Mouse (Mus musculus): ENCODE data around the gene Sfxn1. TPM values are rescaled to one million over a fixed set of nuclear protein-coding genes. Genes with fewer than 3 reads are reported as not detected.
A peak's percentile ranks its signal among the peaks of the same experiment; 100 is the strongest.

Gene Sfxn1
- polyA plus RNA-seq, 1 experiment from 2014 or later: 67.7 TPM

- WGBS (ENCODE audit: insufficient replicate concordance): 67% methylated on average over 15 of the region's 15 CpGs
- DNase-seq: no peak
Measured at GRCm38 (mm10) chr13:54101031-54101820, 29.6 kb downstream of the Sfxn1 start.

DNA sequence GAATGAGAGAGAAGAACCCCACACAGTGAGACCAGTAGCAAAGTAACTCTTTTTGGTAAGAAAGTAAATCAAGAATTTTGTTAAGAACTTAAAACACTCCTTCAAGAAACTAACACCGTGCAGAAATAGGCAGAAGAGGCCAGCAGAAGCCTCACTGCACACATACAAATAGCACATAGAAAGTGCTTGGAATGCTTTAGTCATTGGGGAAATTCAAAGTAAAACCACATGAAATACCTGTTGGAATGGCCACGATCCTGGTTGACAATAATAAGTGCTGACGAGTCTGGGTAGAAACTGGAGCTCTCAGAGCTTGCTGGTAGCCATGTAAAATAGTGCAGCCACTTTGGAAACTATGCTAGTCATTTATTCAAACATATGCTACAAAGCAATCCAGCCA is 30.4 kb downstream of the Sfxn1 start:
- Histone ChIP-seq H3K4me2 (ENCODE audit: low read depth, low read length) (no peak overlapping the region), H3K4me1 (ENCODE audit: insufficient read depth) (peaks cover 4% of the 10 kb centered on the region; the same call in 1 of the 2 replicates), H3K4me3 (ENCODE audit: low read depth, low read length) (no peak overlapping the region), H3K9me3 (ENCODE audit: low read length) (no peaks in the 10 kb centered on the region), H3K27ac (ENCODE audit: low read depth) (no peak overlapping the region), H3K36me3 (replicated peaks; ENCODE audit: insufficient read depth, low read length) (peaks cover 56% of the 10 kb centered on the region), H3K27me3 (ENCODE audit: insufficient read depth, low read length) (no peaks in the 10 kb centered on the region), H3K9ac (replicated peaks) (no peak overlapping the region)
- DNase-seq (no peak), ATAC-seq (no peak)
- WGBS (ENCODE audit: insufficient replicate concordance): 93% methylated on average over 3 of the region's 3 CpGs
- TF ChIP-seq CTCF (IDR thresholded peaks at IDR 0.05; ENCODE audit: low read depth) (no peak), EP300 (IDR thresholded peaks at IDR 0.05; ENCODE audit: low read depth) (no peak)

More at GRCm38 (mm10) chr13:54101031-54101820, 29.6 kb downstream of the Sfxn1 start:
- Histone ChIP-seq H3K9ac (replicated peaks) (no peak overlapping the region), H3K27me3 (ENCODE audit: insufficient read depth, low read length) (no peaks in the 10 kb centered on the region), H3K4me1 (ENCODE audit: insufficient read depth) (peaks cover 4% of the 10 kb centered on the region; the same call in 1 of the 2 replicates), H3K4me2 (ENCODE audit: low read depth, low read length) (no peak overlapping the region), H3K4me3 (ENCODE audit: low read depth, low read length) (no peak overlapping the region), H3K36me3 (replicated peaks; ENCODE audit: insufficient read depth, low read length) (peaks cover 53% of the 10 kb centered on the region), H3K9me3 (ENCODE audit: low read length) (no peaks in the 10 kb centered on the region), H3K27ac (ENCODE audit: low read depth) (no peak overlapping the region)
- TF ChIP-seq EP300 (IDR thresholded peaks at IDR 0.05; ENCODE audit: low read depth): peak; percentile 49; the same call in 1 of the 2 replicates
- TF ChIP-seq CTCF (IDR thresholded peaks at IDR 0.05; ENCODE audit: low read depth): no peak
- ATAC-seq: no peak

- Histone ChIP-seq H3K4me2 (ENCODE audit: low read depth, low read length) (no peak overlapping the region), H3K27ac (ENCODE audit: low read depth) (no peak overlapping the region), H3K4me1 (ENCODE audit: insufficient read depth) (peaks cover 4% of the 10 kb centered on the region; the same call in 1 of the 2 replicates), H3K9me3 (ENCODE audit: low read length) (no peaks in the 10 kb centered on the region), H3K4me3 (ENCODE audit: low read depth, low read length) (no peak overlapping the region), H3K27me3 (ENCODE audit: insufficient read depth, low read length) (no peaks in the 10 kb centered on the region), H3K9ac (replicated peaks) (no peak overlapping the region), H3K36me3 (replicated peaks; ENCODE audit: insufficient read depth, low read length) (peaks cover 50% of the 10 kb centered on the region)
- DNase-seq (no peak), ATAC-seq (no peak)
- no peak for TF ChIP-seq CTCF (IDR thresholded peaks at IDR 0.05; ENCODE audit: low read depth)
- TF ChIP-seq EP300 (IDR thresholded peaks at IDR 0.05; ENCODE audit: low read depth): no peak
- 81% methylated on average over 3 of the region's 3 CpGs for WGBS (ENCODE audit: insufficient replicate concordance)
Measured at GRCm38 (mm10) chr13:54103271-54103670, 31.6 kb downstream of the Sfxn1 start.

GRCm38 (mm10) chr13:54103866-54104265 is 32.2 kb downstream of the Sfxn1 start:
- DNase-seq (no peak), ATAC-seq (no peak)
- TF ChIP-seq CTCF (IDR thresholded peaks at IDR 0.05; ENCODE audit: low read depth) (no peak), EP300 (IDR thresholded peaks at IDR 0.05; ENCODE audit: low read depth) (no peak)
- Histone ChIP-seq H3K9me3 (ENCODE audit: low read length) (no peaks in the 10 kb centered on the region), H3K27me3 (ENCODE audit: insufficient read depth, low read length) (no peaks in the 10 kb centered on the region), H3K27ac (ENCODE audit: low read depth) (no peak overlapping the region), H3K4me2 (ENCODE audit: low read depth, low read length) (no peak overlapping the region), H3K36me3 (replicated peaks; ENCODE audit: insufficient read depth, low read length) (peaks cover 46% of the 10 kb centered on the region), H3K4me1 (ENCODE audit: insufficient read depth) (peaks cover 4% of the 10 kb centered on the region; the same call in 1 of the 2 replicates), H3K4me3 (ENCODE audit: low read depth, low read length) (no peak overlapping the region), H3K9ac (replicated peaks) (no peak overlapping the region)
- 84% methylated on average over 10 of the region's 10 CpGs for WGBS (ENCODE audit: insufficient replicate concordance)

DNA sequence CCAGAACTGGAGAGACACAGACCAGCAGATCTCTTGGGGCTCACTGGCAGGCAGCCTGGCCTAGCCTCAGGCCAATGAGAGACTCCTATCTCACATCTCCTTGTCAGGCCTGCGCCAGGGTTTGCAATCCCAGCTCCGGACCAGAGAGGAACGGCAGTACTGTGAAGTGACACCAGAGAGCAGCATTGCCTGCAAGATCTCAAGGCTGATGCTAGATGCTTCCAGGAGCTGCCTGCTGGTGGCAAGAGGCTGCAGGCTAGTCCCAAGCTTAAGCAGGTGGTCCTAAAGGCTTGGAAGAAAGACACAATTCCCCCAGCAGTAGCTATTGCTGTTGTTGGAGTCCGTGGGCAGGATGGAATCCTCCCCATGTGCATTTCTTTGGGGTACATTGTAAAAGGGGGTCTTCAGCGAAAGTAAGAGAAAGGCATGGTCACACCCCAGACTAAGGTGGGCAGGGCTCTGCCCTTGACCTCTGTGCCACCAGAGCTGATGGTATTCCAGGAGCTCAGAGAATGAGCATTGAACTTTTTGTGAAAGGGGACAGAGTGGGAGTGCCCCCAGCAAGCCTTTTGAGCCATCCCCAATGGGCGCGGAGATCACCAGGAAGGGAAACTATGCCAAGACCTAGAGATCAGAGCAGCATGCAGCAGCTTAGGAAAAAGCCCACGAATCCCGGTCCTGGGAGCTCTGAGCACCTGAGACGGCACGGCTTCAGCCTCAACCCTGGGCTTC is 42.3 kb downstream of the Sfxn1 start:
- Histone ChIP-seq H3K27ac (ENCODE audit: low read depth) (no peak overlapping the region), H3K4me2 (ENCODE audit: low read depth, low read length) (no peak overlapping the region), H3K4me3 (ENCODE audit: low read depth, low read length) (no peak overlapping the region), H3K27me3 (ENCODE audit: insufficient read depth, low read length) (no peaks in the 10 kb centered on the region), H3K9ac (replicated peaks) (no peak overlapping the region), H3K36me3 (replicated peaks; ENCODE audit: insufficient read depth, low read length) (no peaks in the 10 kb centered on the region), H3K4me1 (ENCODE audit: insufficient read depth) (no peaks in the 10 kb centered on the region), H3K9me3 (ENCODE audit: low read length) (no peaks in the 10 kb centered on the region)
- ATAC-seq: no peak
- DNase-seq: peak; percentile 73
- WGBS (ENCODE audit: insufficient replicate concordance): 48% methylated on average over 11 of the region's 11 CpGs
- TF ChIP-seq CTCF (IDR thresholded peaks at IDR 0.05; ENCODE audit: low read depth) (peak; percentile 86), EP300 (IDR thresholded peaks at IDR 0.05; ENCODE audit: low read depth) (no peak)

DNA sequence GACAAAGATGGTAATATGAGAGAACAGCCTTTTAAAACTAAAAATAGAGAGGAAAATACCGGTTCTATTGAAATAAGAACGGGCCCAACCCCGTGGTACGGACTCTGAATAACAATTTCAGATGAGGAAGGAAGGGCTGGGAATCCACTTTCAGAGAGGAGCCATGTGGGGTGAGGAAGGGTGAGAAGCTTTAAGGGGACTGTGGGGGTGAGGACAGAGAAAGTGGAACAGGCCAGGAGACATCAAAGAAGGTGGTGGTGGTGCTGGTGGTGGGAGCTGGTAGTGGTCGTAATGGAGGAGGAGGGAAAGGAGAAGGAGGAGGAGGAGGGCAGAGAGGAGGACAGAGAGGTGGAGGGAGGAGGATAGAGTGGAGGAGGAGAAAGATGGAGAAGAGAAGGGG is 43.3 kb downstream of the Sfxn1 start:
- Histone ChIP-seq H3K36me3 (replicated peaks; ENCODE audit: insufficient read depth, low read length) (no peaks in the 10 kb centered on the region), H3K4me2 (ENCODE audit: low read depth, low read length) (no peak overlapping the region), H3K9ac (replicated peaks) (no peak overlapping the region), H3K9me3 (ENCODE audit: low read length) (no peaks in the 10 kb centered on the region), H3K27me3 (ENCODE audit: insufficient read depth, low read length) (no peaks in the 10 kb centered on the region), H3K27ac (ENCODE audit: low read depth) (no peak overlapping the region), H3K4me1 (ENCODE audit: insufficient read depth) (no peaks in the 10 kb centered on the region), H3K4me3 (ENCODE audit: low read depth, low read length) (no peak overlapping the region)
- ATAC-seq (no peak), DNase-seq (no peak)
- WGBS (ENCODE audit: insufficient replicate concordance): 63% methylated on average over 5 of the region's 5 CpGs
- no peak for TF ChIP-seq CTCF (IDR thresholded peaks at IDR 0.05; ENCODE audit: low read depth)
- TF ChIP-seq EP300 (IDR thresholded peaks at IDR 0.05; ENCODE audit: low read depth): no peak
